In genomic region chr11:18990244-18990677, GRCm38 (mm10) we compare ENCODE assay signal across 15 mouse cellular contexts. TPM values are rescaled to one million over a fixed set of nuclear protein-coding genes. Genes with fewer than 3 reads are reported as not detected.
DNase-seq lines count a peak whose midpoint lies in the region; ATAC-seq lines count a peak whose summit lies in the region.
"Had no signal": no experiment of that assay in that cellular context is flagged by ENCODE, and none has a peak within 500 bp of the region (broad histone marks: within the 10 kb centered on the region; RNA-seq: fewer than 3 reads in every experiment).

No protein-coding gene starts in this region.

- no peak overlapping the region for H3K4me2 ChIP-seq in heart, embryonic 13.5 days
- peak overlapping the region; percentile 35 for H3K4me2 ChIP-seq in forebrain, embryonic 14.5 days (ENCODE audit: low read length)
- 0 out of 2 replicates have a peak overlapping the region, but pooled peaks have one; percentile 2 for H3K4me2 ChIP-seq in neural tube, embryonic 15.5 days
- H3K4me2 ChIP-seq in kidney, embryonic 15.5 days = no peak overlapping the region
- H3K4me2 ChIP-seq: limb, embryonic 13.5 days; lung, embryonic 14.5 days had no signal

- H3K27ac ChIP-seq in heart, embryonic 13.5 days (replicated peaks) = peak overlapping the region; percentile 63
- H3K27ac ChIP-seq in forebrain, embryonic 14.5 days (ENCODE audit: low read depth, low read length) = peak overlapping the region; percentile 67; the same call in 1 of the 2 replicates
- H3K27ac ChIP-seq in neural tube, embryonic 15.5 days (replicated peaks) = peak overlapping the region; percentile 56
- H3K27ac ChIP-seq in kidney, embryonic 15.5 days = no peak overlapping the region
- H3K27ac ChIP-seq: limb, embryonic 13.5 days had no signal

- H3K9me3 ChIP-seq in heart, embryonic 13.5 days = 0 out of 2 replicates have a peak, but pooled peaks cover 2% of the 10 kb centered on the region
- no peaks in the 10 kb centered on the region for H3K9me3 ChIP-seq in forebrain, embryonic 14.5 days (replicated peaks; ENCODE audit: control insufficient read depth, low read length)
- H3K9me3 ChIP-seq in neural tube, embryonic 15.5 days (replicated peaks) = no peaks in the 10 kb centered on the region
- no peaks in the 10 kb centered on the region; the same call in 1 of the 2 replicates for H3K9me3 ChIP-seq in kidney, embryonic 15.5 days (replicated peaks)
- H3K9me3 ChIP-seq: limb, embryonic 13.5 days had no signal

- H3K27me3 ChIP-seq in heart, embryonic 13.5 days (replicated peaks) = no peaks in the 10 kb centered on the region
- H3K27me3 ChIP-seq in forebrain, embryonic 14.5 days (replicated peaks; ENCODE audit: control insufficient read depth, insufficient read depth, low read length) = no peaks in the 10 kb centered on the region
- no peaks in the 10 kb centered on the region for H3K27me3 ChIP-seq in neural tube, embryonic 15.5 days (replicated peaks)
- no peaks in the 10 kb centered on the region for H3K27me3 ChIP-seq in kidney, embryonic 15.5 days
- H3K27me3 ChIP-seq: limb, embryonic 13.5 days had no signal

- H3K4me3 ChIP-seq in heart, embryonic 13.5 days = no peak overlapping the region
- no peak overlapping the region for H3K4me3 ChIP-seq in forebrain, embryonic 14.5 days (ENCODE audit: low read depth, low read length)
- H3K4me3 ChIP-seq in neural tube, embryonic 15.5 days (replicated peaks) = no peak overlapping the region
- H3K4me3 ChIP-seq in kidney, embryonic 15.5 days (replicated peaks) = no peak overlapping the region
- H3K4me3 ChIP-seq: limb, embryonic 13.5 days had no signal

- peaks cover 94% of the 10 kb centered on the region for H3K36me3 ChIP-seq in heart, embryonic 13.5 days
- 0 out of 2 replicates have a peak, but pooled peaks cover 7% of the 10 kb centered on the region for H3K36me3 ChIP-seq in forebrain, embryonic 14.5 days (ENCODE audit: control insufficient read depth, insufficient read depth, low read length)
- peaks cover 15% of the 10 kb centered on the region for H3K36me3 ChIP-seq in neural tube, embryonic 15.5 days
- H3K36me3 ChIP-seq in kidney, embryonic 15.5 days = peaks cover 77% of the 10 kb centered on the region
- H3K36me3 ChIP-seq: limb, embryonic 13.5 days had no signal

- no peak for DNase-seq in heart, adult 11 months
- peak; percentile 56 for DNase-seq in forebrain, embryonic 14.5 days (ENCODE audit: low spot score)
- DNase-seq in gastrocnemius, postnatal 10 days = no peak
- no peak for DNase-seq in frontal cortex, postnatal 14 days (ENCODE audit: low spot score in 2 of 2)
- DNase-seq: cerebellum, adult 8-10 months; heart, postnatal 10 days; kidney, adult 8-10 months; lung, embryonic 14.5 days; right cerebral cortex, postnatal 14 days had no signal

- ATAC-seq in heart, embryonic 13.5 days (ENCODE audit: extremely low read depth, insufficient number of reproducible peaks, low FRiP score, low TSS enrichment) = no peak
- peak; percentile 71 for ATAC-seq in forebrain, embryonic 14.5 days
- ATAC-seq in megakaryocyte progenitor cell, adult 5-6 weeks (replicated peaks; ENCODE audit: poor library complexity) = peak; percentile 34; the same call in 1 of the 2 replicates
- ATAC-seq in neural tube, embryonic 15.5 days (ENCODE audit: low FRiP score) = peak; percentile 46; the same call in 1 of the 2 replicates
- no peak for ATAC-seq in kidney, embryonic 15.5 days (replicated peaks; ENCODE audit: low FRiP score)
- ATAC-seq: activated CD4-positive, CD25-positive, alpha-beta regulatory T cell, adult 4 months had no signal

- peaks cover 66% of the 10 kb centered on the region for H3K4me1 ChIP-seq in heart, embryonic 13.5 days
- peaks cover 13% of the 10 kb centered on the region for H3K4me1 ChIP-seq in forebrain, embryonic 14.5 days (ENCODE audit: control insufficient read depth, insufficient read depth, low read length)
- H3K4me1 ChIP-seq in neural tube, embryonic 15.5 days = peaks cover 47% of the 10 kb centered on the region
- peaks cover 18% of the 10 kb centered on the region for H3K4me1 ChIP-seq in kidney, embryonic 15.5 days

- WGBS in heart, embryonic 13.5 days = 69% methylated on average over 6 of the region's 6 CpGs
- WGBS in forebrain, embryonic 14.5 days = 5% methylated on average over 6 of the region's 6 CpGs
- 29% methylated on average over 6 of the region's 6 CpGs for WGBS in neural tube, embryonic 15.5 days
- 67% methylated on average over 6 of the region's 6 CpGs for WGBS in kidney, embryonic 15.5 days

- H3K9ac ChIP-seq in heart, embryonic 13.5 days = peak overlapping the region; percentile 24; the same call in 1 of the 2 replicates
- 0 out of 2 replicates have a peak overlapping the region, but pooled peaks have one; percentile 17 for H3K9ac ChIP-seq in forebrain, embryonic 14.5 days (ENCODE audit: low read length)
- H3K9ac ChIP-seq in neural tube, embryonic 15.5 days (replicated peaks) = no peak overlapping the region
- no peak overlapping the region for H3K9ac ChIP-seq in kidney, embryonic 15.5 days
- H3K9ac ChIP-seq: limb, embryonic 13.5 days; lung, embryonic 14.5 days had no signal

RNA-seq across cellular contexts. Expression of gene Meis1, which starts 28.5 kb away (rescaled TPM):
- 65.4 and 68.5 TPM in 2 replicates for polyA plus RNA-seq in heart, embryonic 13.5 days (2015; fragmentation: Nextera tagmentation; extraction: Ambion mirVana)
- 19.2 and 20.1 TPM in 2 replicates for polyA plus RNA-seq in forebrain, embryonic 14.5 days (2014; fragmentation: Nextera tagmentation; extraction: Ambion mirVana)
- total RNA-seq in megakaryocyte progenitor cell, adult 5-6 weeks (2015) = 12.7 and 24.6 TPM in 2 replicates
- 13.0 and 26.3 TPM in 2 replicates for total RNA-seq in megakaryocyte progenitor cell, adult 5-6 weeks (2017)
- polyA plus RNA-seq in neural tube, embryonic 15.5 days (2015; fragmentation: Nextera tagmentation; extraction: Ambion mirVana) = 156 and 166 TPM in 2 replicates
- 1 to 10 TPM; 6.0 to 7.1 TPM for total RNA-seq in gastrocnemius, postnatal 10 days (2021)
- 118 and 130 TPM in 2 replicates for polyA plus RNA-seq in kidney, embryonic 15.5 days (2015; fragmentation: Nextera tagmentation; extraction: Ambion mirVana)

Comparison
In these comparisons a context has a peak if more than half of its experiments do, and no peak if none do; other contexts are left out.
1. ATAC-seq: peak in forebrain, embryonic 14.5 days (single experiment), megakaryocyte progenitor cell, adult 5-6 weeks (single experiment) and neural tube, embryonic 15.5 days (single experiment); none in heart, embryonic 13.5 days (single experiment) and kidney, embryonic 15.5 days (single experiment).
2. H3K4me2 ChIP-seq: peak in forebrain, embryonic 14.5 days (single experiment) and neural tube, embryonic 15.5 days (single experiment); none in heart, embryonic 13.5 days (single experiment) and kidney, embryonic 15.5 days (single experiment).
3. H3K9ac ChIP-seq: peak in heart, embryonic 13.5 days (single experiment) and forebrain, embryonic 14.5 days (single experiment); none in neural tube, embryonic 15.5 days (single experiment) and kidney, embryonic 15.5 days (single experiment).